Mouse (Mus musculus) A20 (cell line): ENCODE measurements around the gene Hlcs.

Experiments used
- DNase-seq: peaks from one replicate; pipeline ENCODE4 v3.0.0-alpha.2; 2011; ENCODE audit warnings: low read depth, low spot score

Gene Hlcs

DNA sequence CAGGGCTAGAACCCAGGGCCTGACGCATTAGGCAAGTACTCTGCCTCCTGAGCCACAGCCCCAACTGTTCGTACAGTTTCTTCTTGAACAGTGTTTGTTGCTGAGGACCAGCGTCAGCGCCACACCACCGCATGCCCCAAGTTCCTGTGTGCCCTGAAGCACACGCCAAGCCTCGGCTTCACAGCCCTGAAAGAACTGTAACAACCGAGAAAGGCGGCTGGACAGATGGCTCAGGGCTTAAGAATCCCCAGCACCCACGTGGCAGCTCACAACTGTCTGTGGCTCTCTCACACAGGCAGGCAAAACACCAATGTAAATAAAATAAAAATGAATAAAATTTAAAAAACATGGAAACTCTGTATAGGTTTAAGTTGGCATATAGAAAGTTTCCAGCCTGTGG lies 104.5 kb downstream of the Hlcs start:
- no peak for DNase-seq

GRCm38 (mm10) chr16:94208152-94208551 lies 105.2 kb downstream of the Hlcs start:
- DNase-seq = no peak

DNA sequence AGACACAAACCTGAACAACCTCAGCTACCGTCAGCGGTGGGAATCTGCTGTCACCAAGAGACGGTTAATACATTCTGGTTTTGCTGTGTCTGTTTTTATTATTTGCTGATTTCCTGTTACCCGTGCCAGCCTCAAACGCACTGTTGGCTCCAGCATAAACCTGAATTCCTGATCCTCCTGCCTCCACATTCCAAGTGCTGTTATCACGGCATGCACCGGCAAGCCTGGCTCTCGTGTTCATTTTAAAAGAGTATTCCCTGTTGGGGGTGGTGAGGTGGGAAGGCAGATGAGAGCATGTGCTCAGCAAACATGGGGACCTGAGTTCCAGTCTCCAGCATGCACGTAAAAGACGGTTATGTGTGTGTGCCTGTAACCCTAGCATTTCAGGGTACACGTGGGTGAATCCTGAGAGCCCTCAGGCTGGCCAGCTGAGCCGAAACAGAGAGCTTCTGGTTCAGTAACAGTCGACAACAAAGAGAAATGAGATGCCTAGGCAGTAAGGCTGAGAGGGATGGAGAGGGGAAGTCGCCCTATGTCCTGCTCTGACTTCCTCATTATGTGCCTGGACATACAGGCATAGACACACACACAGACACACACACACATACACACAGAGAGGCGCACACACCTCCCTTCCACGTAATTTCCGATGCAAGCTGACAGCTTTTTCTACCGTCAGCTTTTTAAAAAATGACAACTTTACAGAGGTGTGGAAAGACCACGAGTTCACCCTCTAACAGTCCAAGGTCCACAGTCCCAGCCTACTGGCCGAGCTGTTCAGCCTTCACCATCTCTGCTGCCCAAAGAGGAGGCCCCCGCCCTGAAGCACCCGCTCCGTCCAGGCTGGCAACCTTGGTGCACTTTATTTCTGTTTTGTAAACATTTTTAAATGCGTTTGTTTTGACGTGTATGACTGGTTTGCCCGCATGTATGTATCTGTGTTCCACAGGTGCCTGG lies 107.6 kb downstream of the Hlcs start:
- DNase-seq = no peak

GRCm38 (mm10) chr16:94201387-94201786 lies 112.0 kb downstream of the Hlcs start:
- DNase-seq = no peak

GRCm38 (mm10) chr16:94195913-94196312 lies 117.5 kb downstream of the Hlcs start:
- no peak for DNase-seq

DNA sequence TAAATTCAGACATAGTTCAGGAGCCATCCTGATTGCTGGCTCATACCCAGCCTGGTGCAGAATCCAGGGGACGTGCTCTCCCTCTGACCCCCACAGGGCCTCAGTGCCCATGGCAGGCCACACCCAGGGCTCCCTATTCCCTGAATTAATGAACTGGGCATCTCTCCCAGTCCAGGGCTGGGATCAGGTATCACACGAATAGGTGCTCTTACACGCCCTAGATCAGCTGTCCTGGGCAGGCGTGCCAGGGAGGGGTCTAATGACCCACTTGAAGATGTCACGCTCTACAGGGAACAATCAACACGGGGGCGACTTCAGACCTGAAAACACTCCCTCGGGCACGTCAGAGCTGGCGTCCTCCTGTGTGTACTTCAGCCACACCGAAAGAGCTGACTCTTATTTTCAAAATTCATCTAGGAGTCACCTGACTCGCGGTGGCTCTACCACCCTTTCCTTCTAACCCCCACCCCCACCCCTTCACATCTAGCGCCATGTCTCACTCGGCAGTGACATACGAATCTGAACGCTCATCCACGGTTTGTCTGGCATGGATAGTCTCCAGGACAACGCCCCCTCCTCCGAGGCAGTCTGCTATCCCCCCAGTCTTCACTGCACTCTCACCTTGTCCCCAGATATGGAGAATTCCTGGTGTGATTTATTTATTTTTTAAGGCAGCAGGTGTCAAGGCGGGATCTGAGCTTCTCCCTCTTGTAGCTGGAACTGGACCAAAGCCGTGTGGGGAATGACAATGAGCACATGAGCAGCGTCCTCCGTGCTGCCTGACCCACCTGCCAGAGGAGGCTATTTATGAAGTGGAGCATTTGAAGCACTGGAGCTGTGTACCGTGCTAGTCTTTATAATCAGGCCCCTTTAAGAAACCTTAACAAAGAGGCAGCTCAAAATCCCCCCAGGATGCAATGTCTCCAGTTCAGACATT lies 121.7 kb downstream of the Hlcs start:
- DNase-seq = no peak

DNA sequence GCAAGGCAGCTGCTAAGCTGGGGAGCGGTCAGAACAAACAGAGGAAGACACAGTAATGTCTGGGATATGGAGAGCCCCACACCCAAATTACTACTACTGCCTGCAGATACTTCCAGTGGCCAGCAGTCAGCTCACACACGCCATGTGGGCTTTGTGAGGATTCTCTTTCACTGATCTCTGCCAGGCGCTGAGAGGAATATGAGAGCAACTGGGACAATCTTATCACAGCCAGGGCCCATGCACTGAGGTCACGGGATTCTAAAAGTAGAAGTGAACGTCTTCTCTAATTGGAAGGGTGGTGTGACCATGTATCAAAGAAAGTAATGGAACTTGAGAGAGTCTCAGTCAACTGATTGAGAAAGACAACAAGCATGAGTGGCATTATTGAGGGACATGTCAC lies 123.1 kb downstream of the Hlcs start:
- no peak for DNase-seq

GRCm38 (mm10) chr16:94186526-94186925 lies 126.8 kb downstream of the Hlcs start:
- no peak for DNase-seq

- DNase-seq = no peak
Observed at GRCm38 (mm10) chr16:94185430-94185829, 127.9 kb downstream of the Hlcs start.

GRCm38 (mm10) chr16:94180122-94180870 lies 133.1 kb downstream of the Hlcs start:
- peak; percentile 12 for DNase-seq

DNA sequence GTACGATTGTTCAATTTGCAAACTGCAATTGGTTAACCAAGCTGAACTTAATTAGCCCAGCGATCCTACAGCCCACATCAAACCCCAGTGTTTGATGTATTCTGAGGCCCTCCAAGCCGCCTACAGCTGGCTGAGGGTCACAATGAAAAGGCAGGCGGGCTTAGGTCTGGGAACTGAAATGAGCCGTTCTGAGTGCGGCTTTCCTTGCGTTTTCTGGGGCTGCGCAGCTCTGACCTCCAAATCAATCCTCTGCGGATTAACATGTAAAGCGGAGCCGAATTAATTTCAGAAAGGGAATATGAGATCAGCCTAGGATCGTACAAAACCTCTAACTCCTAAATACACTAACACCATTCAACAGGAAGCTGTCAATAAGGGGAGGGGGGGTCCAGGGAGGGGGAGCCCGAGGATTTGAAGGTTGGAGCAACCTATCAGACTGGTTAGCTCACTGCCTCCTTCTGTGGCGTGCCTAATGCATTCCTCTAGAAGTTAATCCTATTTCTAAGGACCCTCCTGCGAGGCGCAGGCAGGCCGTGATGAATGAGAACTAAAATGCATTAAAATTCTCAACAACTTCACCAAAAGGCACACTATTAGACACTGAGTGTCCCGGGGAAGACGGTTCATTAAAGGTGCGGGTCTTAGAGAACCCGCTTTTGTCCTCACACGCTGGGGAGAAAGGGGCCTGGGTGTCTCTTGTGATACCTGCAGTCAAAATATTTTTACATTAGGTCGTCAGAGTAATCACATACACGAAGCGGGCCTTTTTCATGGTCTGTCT lies 133.8 kb downstream of the Hlcs start:
- DNase-seq = no peak

- no peak for DNase-seq
Observed at GRCm38 (mm10) chr16:94178441-94179220, 134.7 kb downstream of the Hlcs start.

DNA sequence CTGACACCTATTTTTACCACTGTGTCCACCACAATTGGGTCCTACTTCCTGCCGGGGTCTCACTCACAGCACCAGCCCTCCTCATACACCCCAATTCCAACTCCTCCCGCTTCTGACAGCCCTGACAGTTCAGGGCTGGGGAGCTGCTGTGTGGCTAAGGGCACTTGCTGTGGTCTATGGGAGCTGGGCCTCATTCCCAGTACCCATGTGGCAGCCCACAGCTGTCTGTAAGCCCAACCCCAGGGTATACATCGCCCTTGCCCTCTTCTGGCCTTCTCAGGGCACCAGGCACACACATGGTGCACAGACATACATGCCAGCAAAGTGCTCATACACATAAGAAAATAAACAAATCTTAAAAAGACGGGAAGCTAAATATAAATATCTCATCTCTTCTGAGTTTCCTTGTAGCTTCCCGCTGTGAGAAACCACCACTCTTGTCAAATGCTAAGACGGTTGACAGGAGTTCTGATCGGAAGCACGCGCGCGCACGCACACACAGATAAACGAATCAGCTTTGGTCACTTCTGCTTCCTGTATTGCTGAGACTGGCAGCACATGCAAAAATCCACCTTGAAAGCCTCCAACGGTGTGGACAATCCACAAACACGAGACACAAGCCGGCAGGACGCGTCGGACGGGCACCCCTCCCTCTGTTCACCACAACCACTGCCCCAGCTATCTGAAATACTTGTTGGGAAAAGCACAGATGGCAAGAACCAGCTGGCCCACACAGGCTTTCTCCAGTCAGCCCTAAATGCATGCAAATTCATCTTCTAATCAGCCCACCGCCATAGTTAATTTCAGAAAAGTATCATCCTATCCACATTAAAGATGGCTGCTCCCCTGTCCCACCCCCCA lies 136.1 kb downstream of the Hlcs start:
- peak; percentile 16 for DNase-seq

- peak; percentile 72 for DNase-seq
Observed at GRCm38 (mm10) chr16:94175366-94175986, 137.9 kb downstream of the Hlcs start.

DNA sequence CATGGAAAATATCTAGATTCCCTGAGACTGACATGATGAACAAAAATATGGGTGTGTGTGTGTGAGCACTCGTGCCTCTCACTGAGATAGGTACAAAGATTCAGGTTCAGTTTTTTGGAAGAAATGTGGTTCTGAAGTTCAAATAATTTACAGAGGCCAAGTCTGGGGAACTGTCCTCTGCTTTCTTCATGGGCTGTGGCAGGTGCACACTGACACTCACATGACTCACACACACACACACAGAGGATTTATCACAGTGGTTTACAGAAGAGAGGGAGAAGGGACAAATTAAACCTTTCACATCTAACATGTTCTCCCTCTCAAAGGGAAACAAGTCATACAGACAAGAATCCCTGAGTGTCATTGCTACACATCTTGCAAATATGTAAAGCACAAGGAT lies 140.0 kb downstream of the Hlcs start:
- no peak for DNase-seq

GRCm38 (mm10) chr16:94170218-94170617 lies 143.2 kb downstream of the Hlcs start:
- no peak for DNase-seq

GRCm38 (mm10) chr16:94168655-94169545 lies 144.5 kb downstream of the Hlcs start:
- no peak for DNase-seq

DNA sequence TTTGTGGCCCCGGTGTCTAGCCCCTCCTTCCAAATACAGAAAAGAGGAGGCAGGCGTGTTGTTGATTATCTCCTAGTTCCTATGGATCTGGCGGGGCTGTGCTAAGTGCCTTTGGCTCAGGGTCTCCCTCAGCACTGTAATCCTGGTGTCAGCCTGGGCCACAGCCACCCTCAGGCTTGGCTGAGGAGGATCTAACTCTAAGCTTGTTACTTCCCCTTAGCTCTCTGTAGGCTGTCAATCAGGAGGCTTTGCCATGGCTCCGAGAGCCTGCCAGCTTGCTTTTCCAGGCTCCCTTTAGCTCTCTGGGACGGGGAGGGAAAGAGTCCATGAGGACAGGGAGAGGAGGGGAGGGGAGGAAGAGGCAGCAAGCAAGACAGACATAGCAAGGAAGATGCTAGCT lies 148.4 kb downstream of the Hlcs start:
- no peak for DNase-seq
